Mouse (Mus musculus) forelimb bud, embryonic 11.5 days (tissue): ENCODE results near the gene 6430548M08Rik.

Source experiments
- DNase-seq: peaks from one replicate; pipeline ENCODE4 v3.0.0-alpha.2; 2012; ENCODE audit warnings: low read depth, low spot score

6430548M08Rik gene

DNA sequence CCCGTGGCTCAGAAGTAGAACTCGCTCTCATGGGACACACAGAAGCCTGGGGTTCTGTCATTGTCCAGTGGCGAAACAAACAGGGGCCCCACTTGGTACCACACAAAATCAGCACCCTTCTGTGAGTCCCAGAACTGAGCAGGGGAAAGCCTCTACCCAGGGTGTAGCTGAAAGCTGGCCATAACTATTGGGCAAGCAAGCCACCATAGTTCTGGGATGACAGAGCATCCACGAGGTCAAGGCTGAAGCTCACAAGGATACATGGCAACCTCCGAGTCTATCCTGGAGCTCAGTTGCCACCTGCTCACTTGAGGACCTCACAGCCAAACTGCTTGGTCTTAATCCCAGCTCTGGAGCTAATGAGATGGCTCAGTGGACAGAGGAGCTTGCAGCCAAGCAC, 67.3 kb downstream of the 6430548M08Rik start:
- no peak for DNase-seq

DNA sequence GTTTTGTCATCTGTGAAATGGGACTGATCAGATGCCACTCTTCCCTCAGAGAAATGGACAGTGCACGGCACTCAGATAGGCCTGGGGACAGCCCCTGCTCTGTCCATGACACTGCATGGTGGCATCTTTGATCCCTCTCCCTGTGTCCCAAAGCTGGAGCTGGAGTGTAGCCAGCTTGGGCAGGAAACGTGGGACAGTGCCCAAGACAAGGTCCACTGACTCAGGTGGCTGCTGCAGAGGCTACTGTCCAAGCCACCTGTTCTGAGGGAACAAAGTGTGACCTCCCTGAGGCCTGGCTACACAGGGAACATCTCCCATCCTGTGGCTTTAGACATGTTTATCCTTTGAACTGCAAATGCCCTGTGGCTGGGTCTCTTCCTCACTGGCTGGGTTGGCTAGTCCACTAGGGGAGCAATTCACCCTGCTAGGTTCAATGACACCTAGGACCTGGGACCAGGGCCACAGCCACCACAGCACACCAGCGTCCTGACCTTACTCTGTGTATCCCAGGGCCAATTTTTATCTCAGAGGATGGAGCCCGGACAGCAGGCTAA, 68.0 kb downstream of the 6430548M08Rik start:
- DNase-seq = no peak

DNA sequence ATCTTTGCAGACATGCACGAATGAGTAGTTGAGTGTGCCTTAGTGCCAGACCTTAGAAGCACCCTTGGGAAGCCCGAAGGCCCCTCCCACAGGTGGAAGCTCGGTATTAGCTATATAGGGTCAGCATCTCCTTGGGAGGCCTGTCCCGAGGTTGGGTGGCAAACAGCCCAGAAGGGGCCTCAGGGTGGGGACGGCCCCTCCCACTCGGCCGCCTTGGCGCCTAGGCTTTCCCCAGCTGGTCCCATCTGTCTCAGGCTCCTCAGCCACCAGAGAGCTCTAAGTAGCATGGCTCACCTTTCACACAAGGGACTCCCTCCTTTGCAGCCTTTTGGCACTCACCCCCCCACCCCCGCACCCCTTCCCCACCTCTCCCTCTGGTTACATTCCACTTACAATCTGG, 70.4 kb downstream of the 6430548M08Rik start:
- no peak for DNase-seq

DNA sequence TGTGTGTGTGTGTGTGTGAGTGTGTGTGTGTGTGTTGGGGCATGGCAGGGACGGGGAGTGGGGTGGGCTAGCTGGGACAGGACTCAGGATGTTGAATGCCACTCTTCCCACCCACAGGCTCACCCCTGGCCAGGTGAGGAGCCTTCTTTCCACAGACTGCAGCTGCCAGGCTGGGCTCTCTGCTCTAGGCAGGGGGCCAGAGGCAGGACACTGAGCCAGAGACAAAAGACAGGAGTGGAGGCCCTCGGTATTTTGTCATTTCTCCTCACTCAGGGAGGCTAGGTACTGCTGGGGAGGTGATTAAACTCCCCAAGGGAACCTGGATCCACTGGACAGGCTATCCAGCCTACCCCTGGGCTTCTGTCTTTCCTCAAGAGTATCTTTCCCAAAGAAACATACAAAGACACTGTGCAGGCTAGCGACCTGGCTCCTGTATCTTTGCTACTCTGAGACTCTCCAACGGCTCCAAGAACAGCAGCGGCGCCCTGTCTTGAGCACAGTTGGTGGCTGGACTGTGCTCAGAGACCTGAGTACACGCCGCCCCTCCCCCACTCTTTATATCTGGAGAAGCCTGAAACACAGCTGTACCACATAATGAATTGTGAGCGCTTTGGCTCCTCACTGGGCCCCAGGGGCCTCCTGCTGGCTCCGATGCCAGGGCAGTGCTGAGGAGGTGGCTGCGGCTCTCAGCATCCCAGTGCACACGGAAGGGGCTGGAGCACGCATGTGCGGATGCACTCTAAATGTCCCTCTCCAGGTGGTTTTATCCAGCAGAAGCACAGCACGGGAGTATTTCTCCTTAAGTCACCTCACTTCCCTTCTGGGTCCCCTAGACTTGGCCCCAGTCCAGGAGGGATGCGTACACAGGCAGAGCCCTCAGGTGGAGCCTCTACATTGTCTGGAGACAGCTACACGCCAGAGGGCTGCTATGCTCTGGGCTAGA, 71.2 kb downstream of the 6430548M08Rik start:
- peak; percentile 61 for DNase-seq

DNA sequence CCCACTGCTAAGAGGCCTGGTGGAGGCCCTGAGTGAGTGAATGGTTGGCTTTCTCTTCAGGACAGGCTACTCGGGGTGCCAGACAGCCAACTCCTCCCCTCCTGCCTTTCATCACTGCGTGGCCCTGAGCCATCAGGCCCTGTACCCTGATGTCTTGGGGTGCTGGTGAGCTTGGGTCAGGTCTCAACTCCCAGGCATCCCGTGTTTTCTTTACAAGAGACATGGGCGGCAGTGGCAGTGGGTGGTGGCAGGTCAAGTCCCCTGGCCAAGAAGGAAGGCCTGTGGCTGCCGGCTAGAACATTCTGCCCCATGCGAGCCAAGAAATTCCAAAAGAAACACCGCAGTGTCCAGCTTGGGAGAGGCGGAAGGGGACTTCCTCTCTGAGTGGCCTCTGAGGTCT, 72.5 kb downstream of the 6430548M08Rik start:
- no peak for DNase-seq

DNA sequence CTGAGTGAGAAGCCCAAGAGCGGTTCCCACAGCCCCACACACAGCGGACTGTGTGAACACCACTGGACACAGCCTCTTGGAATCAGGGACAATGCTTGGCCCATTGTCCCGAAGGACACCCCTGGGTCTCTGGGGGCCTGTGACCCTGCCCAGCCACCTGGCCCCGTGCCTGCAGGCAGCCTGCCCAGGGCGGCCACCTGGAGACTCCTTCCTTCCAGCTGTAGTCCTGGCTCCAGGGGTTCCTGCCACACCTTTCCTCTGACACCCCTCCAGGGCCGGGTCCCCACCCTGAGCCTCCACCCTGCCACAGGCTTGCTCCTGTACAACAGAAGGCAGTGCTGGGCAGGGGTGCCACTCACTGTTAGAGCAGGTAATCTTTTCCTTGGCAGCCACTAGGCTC, 74.6 kb downstream of the 6430548M08Rik start:
- DNase-seq = no peak

DNA sequence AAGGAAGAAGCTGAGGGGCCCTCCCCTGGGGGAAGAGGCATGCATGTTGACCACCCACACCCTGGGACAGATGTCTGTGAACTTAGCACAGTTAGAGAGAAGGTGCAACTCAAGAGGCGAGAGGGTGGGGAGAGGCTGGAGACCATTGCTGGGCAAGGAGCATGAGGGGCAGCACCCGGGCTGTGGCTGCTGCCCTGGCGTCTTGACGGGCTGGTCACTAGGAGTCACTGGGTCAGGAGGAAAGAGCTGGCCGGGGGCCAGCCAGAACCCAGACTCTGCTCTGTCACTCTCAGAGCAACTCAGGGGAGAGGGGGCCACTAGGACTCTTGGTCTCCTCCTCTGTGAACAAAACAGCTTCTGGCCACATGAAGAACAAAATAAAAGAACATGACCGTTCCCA, 75.5 kb downstream of the 6430548M08Rik start:
- DNase-seq = no peak

DNA sequence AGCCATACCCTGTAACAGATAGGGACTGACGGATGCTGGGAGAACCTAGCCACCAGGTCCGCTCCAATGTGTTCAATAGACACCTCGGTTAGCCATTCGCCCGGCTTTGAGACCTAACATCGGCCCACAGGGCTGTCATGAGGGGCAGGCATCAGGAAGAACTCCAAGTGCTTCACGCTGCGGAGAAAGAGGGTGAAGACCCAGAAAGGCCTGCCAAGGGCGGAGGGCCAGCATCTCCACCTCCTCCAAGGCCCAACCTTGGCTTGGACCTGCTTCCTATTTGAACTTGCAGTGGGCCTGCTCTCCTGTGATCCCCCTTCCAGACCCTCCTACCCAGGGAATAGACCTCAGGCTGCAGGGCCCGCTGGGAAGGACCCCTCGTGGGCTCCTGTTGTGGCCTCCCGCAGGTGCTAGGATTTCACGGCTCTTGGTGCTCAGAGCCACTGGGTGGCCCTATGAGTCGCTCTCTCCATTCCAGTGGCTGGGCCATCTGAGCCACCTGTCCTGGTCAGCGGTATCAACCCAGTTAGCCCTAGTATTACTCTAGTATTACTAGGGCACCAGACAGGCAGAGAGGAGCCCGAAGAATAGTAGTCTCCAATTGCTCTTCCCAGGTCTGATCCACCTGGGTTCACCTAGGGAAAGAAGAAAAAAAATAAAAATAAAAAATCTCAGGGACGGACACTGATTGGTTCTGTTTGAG, 76.3 kb downstream of the 6430548M08Rik start:
- no peak for DNase-seq

DNA sequence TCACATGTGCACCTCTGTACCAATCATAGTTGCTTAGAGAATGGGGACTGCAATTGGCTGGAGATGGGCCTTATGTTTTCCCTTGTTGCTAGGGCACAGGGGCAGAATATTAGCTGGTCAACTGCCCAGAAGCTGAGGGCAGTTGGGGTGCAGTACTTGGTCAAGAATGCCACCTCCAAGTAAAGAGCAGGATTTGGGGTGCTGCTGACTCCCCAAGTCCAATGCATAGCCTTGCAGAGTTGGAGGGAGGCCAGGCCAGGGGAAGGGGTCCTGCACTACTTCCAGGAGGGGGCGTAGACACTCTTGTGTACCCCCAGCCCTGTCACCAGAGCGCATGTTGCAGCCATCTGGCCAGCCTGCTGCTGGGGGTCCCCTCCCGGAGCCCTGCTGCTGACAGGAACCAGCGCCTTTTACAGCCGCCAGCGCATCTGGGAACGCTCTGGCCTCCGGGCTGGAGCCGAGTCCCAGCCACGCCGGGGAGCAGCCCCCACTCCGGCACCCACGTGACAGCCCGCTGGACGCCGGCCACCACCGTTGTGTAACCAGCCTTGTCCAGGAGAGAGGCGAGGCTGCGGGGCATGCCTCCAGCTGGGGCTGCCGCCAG, 77.0 kb downstream of the 6430548M08Rik start:
- DNase-seq = peak; percentile 78

DNA sequence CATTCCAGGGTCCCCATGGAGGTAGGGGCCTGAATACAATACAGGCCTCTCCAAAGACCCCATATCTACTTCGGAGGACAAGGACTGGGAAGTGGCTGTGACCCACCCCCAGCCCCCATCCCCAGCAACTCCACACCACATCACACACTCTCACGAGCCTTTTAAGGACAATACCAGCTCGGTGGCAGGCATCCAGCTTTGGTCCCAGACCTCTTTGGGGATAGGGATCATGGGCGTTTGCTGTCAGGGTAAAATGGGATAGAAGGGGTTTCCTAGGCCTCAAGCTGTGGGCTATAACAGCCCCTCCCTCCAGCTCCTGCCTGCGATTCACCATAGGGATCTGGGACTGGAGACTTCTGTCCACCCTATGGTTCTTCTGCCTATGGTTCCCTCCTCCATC, 77.7 kb downstream of the 6430548M08Rik start:
- no peak for DNase-seq

DNA sequence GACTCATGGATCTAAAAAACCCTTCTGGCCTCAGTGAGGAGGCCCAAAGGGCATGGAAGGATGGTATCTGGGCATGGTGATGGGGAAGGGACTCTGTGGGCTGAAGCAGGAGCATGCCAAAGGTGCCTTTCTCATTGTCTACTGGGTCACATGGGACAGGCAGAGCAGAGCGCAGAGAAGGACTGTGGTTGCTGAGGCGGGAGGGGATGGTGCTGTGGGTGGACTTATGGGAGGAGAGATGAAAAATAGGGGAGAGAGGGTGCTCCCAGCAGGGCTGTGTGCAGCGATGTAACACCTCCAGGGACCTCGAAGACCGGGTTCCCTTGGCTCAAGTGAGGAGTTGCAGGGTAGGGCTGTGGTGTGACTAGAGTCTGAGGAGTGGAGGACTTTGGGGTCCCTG, 78.2 kb downstream of the 6430548M08Rik start:
- DNase-seq = no peak

DNA sequence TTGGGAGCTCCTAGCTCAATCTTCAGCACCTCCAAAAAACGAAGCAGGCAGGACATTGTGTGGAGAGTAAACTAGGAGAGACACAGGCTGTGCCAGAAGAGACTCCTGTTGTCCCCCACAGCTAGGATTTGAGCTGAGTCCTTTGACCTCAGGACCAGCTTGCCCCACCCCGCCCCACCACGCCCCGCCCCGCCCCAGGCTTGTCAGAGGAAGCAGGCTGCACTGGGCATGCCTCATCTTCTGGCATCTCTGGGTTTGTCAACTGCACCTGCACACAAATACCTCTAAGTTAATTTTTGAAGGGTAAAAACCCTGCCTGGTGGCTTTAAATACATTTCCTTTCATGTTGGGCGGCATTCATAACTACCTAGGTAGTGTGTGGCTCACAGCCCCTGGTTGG, 87.4 kb downstream of the 6430548M08Rik start:
- DNase-seq = no peak

DNA sequence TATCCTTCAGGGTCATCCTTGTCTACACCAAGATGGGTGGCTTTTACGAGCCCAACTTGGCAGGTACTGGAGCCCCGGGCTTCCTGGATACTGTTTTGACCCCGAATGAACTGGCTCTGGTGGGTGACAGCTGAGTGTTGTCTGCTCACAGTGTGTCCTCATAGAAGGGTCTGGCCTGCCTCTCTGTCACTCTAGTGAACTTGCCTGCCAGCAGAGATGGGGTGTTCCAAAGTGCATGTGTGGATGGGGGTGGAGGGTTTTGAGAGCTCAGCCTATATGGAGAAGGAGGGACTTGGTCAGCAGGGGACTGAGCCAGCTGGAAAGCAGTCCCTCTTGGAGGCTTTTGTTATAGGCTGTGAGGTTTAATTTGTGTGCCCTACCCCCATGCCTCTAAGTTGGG, 88.6 kb downstream of the 6430548M08Rik start:
- no peak for DNase-seq

DNA sequence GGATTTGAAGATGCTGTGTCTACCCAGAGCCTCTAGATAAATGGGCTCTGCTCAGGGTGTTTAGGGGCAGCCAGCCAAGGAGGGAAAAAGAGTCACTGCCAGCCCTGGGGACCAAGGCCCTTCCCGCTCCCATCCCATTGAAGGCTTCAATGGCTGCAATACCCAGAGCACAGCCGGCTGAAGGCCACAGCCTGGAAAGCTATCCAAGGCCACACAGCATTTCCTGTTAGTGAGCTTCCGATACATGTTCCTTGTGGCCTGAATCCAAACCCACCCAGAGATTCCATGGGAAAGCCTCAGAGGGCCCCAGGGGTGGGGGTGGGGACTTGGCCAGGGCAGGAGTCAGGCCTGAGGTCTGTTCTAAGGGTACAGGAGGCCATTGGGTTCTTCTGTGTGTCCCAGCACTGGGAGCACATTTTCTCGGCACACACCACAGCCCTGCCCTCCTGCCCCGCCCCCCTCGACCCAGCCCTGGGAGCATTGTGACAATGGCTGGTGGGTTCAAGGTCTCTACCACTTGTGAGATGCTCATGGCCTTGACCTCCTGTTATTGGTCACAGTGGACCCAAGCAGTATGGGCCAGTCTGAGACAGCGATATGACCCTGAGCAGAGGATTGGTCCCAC, 90.9 kb downstream of the 6430548M08Rik start:
- DNase-seq = no peak

DNA sequence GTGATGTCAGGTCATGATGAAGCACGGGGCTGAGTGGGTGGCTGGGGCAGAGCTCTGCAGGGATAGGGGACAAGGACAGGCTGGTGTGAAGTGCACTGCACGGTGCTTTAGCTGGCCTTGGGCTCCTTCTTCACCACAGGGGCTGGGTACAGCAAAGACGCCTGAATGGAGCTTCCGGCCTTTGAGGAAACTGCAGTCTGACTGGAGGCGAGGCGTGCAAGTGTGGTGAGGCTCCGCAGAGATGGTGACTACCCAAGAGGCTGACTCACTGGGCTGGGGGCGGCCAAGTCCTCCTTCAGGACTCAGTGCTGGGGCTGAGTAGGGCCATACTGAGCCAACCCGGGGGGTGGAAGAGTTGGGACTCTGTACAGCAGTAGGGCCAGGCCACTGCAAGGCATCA, 92.0 kb downstream of the 6430548M08Rik start:
- DNase-seq = no peak

DNA sequence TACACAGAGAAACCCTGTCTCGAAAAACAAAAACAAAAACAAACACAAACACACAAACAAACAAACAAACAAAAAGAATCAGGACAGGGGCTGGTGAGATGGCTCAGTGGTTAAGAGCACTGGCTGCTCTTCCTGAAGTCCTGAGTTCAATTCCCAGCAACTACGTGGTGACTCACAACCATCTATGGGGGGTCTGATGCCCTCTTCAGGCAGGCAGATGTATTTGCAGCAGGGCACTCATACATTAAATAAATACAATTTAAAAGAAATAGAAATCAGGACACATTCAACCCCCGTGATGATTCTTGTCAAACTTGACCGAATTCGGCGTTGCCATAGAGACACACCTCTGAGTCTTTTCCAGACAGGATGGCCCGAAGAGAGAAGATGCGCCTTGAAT, 93.4 kb downstream of the 6430548M08Rik start:
- DNase-seq = no peak

DNA sequence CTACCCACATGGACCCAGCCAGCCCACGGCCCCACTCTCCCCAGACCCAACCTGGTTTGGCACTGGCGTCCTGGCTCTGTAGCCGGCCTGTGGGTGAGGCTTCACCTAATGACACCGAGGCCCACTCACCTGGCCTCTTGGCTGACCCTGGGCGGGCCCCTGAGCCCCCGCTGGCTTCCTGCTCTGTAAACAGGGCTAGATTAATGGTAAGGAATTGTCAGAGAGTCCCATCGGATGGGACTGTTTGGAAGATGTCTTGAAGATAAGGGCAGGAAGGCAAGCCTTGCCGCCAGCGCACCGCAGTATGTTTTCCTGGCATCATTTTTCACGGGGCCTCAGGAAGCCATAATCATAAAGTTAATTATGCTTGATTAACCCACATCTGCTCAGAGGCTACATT, 94.2 kb downstream of the 6430548M08Rik start:
- no peak for DNase-seq

DNA sequence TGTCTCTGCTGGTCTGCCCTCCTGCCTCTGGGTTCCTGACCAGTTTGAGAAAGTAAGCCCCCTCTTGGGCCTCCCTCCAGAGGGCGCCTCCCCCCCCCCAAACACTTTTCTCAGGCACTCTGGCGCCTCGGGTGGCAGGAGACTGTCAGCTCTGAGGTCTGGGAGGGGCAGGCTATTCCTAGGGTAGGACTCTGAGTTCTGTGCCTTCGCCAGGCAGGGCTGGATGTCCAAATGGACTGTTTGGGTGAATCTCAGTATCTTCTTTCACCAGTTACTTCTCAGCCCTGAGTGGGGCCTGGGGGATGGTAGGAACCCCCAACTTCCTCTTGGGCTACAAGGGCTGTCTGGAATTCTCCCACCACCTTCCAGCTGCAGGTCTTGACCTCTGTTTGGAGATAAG, 97.4 kb downstream of the 6430548M08Rik start:
- DNase-seq = no peak

DNA sequence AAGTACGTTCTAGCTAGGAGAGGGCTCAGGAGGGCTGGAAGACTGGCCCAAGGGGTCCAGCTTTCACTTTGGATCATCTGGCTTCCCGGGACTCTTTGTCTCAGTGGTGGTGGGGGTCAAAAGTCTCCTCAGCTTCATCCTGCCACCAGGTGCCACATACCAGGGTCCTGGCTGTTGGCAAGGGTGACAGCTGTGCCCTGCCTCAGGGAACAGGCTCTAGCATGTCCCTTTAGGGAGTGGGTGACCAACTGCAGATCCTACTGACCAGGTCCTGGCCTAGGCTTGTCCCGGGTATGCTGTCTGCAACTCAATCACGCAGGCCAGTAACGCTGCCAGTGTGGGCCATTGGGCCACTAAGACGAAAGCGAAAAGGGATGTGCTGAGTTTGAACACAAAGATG, 98.6 kb downstream of the 6430548M08Rik start:
- no peak for DNase-seq

DNA sequence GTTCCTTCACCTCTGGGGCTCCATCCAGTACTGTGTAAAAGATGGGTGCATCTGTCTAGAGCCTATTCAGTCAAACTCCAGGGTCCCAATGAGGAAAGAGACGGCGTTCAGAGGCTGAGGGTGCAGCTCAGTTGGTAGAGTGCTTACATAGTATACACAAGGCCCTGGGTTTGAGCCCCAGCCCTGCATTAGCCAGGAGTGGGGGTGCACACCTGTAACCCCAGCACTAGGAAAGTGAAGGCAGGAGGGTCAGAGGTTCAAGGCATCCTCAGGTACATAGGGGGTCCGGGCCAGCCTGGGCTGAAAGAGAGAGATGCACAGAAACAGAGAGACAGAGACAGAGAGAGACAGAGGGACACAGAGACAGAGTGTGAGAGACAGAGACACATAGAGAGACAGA, 99.3 kb downstream of the 6430548M08Rik start:
- no peak for DNase-seq

DNA sequence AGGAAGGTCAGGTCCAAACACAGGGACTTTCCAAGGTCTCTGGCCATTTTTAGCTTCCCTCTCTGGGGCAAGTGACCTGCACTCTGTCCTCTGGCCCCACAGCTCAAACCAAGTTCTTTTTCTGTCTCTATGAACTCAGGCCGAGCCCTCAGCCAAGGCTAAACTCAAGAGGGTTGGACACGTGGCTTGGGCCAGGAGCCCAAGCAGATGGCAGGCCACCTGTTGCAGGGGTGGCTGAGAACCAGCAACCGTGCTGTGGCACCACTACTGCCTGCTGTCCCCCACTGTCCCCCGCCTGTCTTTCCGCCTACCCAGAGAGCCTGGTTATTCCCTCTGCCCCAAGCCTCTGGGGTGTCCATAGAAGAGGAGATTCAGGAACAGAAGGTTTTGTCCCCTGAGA, 100.0 kb downstream of the 6430548M08Rik start:
- no peak for DNase-seq
